Mouse (Mus musculus) CD4-positive, CD25-positive, alpha-beta regulatory T cell (primary cell): ENCODE data around the gene Snw1. TPM values are rescaled to one million over a fixed set of nuclear protein-coding genes. Genes with fewer than 3 reads are reported as not detected.

Experiments used
- polyA plus RNA-seq: library from polyadenylated mRNA; unstranded; fragments of 100-300 nt; shearing (Covaris generic); gene quantifications from one replicate; pipeline ENCODE4 v1.2.1, GENCODE M21; 2017

Snw1 gene
- polyA plus RNA-seq = 181 TPM

DNA sequence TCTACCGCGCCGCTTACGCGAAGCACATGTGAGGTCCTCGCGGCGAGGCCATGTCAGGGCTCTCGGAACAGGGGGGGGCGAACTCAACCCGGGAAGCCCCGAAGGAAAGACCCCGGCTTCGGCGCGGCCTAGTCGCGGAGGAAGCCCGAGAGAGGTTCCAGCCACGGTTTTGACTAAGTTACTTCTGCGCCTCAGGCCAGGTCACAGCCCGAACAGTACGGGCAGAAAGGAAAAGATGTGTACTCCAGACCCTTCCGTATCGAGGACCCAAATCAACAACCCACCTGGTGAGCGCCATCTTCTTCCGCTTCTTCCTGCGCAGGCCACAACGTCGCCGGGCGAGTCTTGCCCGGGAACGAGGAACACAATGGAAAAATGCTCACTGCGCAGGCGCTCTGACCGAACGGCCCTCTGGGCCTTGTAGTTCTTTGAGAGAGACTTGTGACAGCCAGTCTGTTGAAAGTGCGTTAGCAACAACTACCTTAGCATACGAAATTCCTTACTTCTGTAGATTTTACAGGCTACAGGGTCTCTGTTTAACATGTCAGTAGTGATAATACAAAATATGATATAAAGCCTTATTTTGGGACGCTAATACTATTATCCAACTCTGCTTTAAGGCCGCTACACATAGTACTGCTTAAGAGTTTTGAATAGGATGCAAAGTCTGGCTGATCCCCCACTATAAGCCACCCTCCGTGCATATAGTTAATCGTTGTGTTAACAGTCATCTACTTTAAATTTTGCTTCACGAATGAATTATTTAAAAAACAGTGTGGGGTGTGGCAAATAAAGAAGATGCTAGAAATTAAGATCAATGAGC is at the start of gene Snw1:
Snw1 (minus strand) TSS at position 311 of the 823 bp plus-strand sequence.

DNA sequence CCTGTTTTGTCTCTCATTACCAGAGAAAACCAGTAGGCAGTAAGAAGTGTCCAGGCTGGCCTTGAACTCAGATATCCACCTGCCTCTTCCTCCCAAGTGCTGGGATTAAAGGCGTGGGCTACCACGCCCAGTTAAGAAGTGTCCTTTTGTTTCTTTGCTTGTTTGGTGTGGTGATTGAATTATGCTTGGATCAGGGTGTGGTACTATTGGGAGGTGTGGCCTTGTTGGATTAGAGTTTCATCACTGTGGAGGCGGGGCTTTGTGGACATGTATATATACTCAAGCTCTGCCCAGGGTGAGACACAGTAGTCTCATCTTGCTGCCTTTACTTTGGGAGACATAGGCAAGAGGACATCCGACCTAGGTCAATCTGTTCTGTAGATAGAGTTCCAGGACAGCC is 41.9 kb upstream of the Snw1 start, which contains the start of gene Gm8300:
Gm8300 (plus strand) TSS at position 301 of the 400 bp plus-strand sequence.

DNA sequence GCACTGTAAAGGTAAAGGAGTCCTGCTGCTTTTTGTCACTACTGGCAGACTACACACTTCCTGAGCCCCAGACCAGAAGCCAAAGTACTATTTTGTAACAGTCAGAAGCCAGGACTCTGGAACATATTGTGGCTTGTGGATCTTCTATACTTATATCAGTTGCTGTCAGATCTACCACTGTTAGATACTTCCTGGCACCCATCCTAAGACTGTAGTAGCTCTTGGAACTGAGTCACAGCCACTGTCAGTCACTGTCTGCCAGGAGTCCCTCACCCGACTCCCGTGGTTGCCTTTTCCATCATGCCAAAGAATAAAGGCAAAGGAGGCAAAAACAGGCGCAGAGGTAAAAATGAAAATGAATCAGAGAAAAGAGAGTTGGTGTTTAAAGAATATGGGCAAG is 22.3 kb upstream of the Snw1 start, which contains the start of gene Gm5788:
Gm5788 (plus strand) TSS at position 301 of the 400 bp plus-strand sequence.

DNA sequence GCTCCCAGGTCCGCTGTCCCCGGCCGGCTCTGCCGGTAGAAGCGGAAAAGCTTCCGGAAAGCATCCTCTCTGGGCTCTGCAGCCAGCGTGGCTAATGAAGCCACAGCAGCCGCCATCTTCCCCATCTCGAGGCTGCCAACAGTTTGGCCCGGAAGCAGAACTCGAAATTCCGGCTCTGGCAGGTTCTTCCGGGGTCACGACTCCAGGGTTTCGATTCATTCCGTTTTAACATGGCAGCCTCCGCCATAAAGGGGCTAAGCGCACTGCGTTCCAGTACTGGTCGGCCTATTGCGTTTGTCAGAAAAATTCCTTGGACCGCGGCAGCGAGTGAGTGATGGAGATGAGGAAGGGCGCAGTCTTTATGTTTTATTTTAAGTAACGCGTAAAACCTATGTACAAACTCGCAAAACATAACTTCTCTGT is 28.4 kb downstream of the Snw1 start, which contains the start of the genes Slirp and Alkbh1:
Slirp (plus strand) TSS at position 197 of the 423 bp plus-strand sequence.
Alkbh1 (minus strand) TSS at position 318 of the 423 bp plus-strand sequence.

Other genes starting within 250 kb of the Snw1 start
- 1.1 TPM for gene Noxred1, start 233.5 kb downstream of the Snw1 start, polyA plus RNA-seq
- gene Vipas39, start 206.0 kb downstream of the Snw1 start, polyA plus RNA-seq = 37.4 TPM
- gene Ahsa1, start 205.8 kb downstream of the Snw1 start, polyA plus RNA-seq = 164 TPM
- gene Ism2, start 172.6 kb downstream of the Snw1 start, polyA plus RNA-seq = not detected
- 151 TPM for gene Sptlc2, start 83.9 kb downstream of the Snw1 start, polyA plus RNA-seq
- gene Slirp, start 28.4 kb downstream of the Snw1 start, polyA plus RNA-seq = 75.0 TPM
- gene Alkbh1, start 28.3 kb downstream of the Snw1 start, polyA plus RNA-seq = 72.0 TPM
- not detected for gene Gm5788, start 22.4 kb upstream of the Snw1 start, polyA plus RNA-seq
- not detected for gene Gm8300, start 42.0 kb upstream of the Snw1 start, polyA plus RNA-seq
- not detected for gene Oog1, start 130.4 kb upstream of the Snw1 start, polyA plus RNA-seq
- gene Gm4027, start 146.6 kb upstream of the Snw1 start, polyA plus RNA-seq = not detected
- gene Gm16381, start 172.3 kb upstream of the Snw1 start, polyA plus RNA-seq = 0.56 TPM